Mouse (Mus musculus): ENCODE measurements around the gene Zfp677. TPM values are rescaled to one million over a fixed set of nuclear protein-coding genes. Genes with fewer than 3 reads are reported as not detected.
"Not testable (repeated sequence)": the region's sequence is repeated elsewhere in the genome, so short reads cannot be mapped to it uniquely, and the experiment has no call there.

Gene Zfp677
- polyA plus RNA-seq (2016; fragmentation: Nextera tagmentation; extraction: Ambion mirVana): 2.7 and 2.8 TPM in 2 replicates

DNA sequence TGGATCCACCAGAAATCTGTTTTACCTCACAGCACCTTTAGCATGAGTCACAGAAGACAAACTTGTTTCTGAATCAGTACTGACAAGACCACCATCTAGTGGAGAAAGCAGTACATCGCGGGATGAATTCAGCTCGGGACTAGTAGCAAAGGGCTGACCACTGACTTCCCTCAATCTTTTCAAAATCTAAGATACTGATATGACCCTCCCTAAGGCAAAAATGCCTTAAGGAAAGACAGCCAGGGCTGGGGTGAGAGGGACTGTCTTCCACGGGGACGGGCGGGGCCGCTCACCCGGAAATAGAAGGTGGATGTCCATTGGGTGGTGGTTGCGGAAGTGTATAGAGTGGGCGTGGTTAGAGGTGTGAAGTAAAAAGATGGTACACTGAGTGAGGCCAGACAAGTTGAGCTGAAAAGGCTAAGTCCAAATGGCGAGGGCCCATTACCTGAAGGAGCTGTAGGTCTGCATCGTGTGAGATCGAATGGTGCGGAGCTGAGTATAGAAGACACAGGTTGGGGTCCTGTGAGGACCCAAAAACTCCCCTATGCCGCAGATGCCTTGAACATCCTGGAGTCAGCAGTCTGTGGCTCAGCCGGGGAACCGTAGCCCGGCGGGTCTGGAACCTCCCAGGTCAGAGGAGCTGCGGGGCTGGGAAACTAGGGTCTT lies at the start of gene Zfp677:
Zfp677 (plus strand) TSS at position 358 of the 666 bp plus-strand sequence.
- Histone ChIP-seq H3K36me3 (no peaks in the 10 kb centered on the region), H3K27ac (replicated peaks) (no peak within 1 kb of the TSS), H3K27me3 (no peaks in the 10 kb centered on the region), H3K4me3 (peak within 1 kb of the TSS; percentile 48), H3K4me1 (no peaks in the 10 kb centered on the region), H3K9ac (replicated peaks) (peak within 1 kb of the TSS; percentile 37), H3K9me3 (no peaks in the 10 kb centered on the region), H3K4me2 (replicated peaks) (peak within 1 kb of the TSS; percentile 71)
- peak; percentile 99 for ATAC-seq (ENCODE audit: low FRiP score, low read depth)
- 7% methylated on average over 20 of the region's 20 CpGs for whole genome bisulfite sequencing

DNA sequence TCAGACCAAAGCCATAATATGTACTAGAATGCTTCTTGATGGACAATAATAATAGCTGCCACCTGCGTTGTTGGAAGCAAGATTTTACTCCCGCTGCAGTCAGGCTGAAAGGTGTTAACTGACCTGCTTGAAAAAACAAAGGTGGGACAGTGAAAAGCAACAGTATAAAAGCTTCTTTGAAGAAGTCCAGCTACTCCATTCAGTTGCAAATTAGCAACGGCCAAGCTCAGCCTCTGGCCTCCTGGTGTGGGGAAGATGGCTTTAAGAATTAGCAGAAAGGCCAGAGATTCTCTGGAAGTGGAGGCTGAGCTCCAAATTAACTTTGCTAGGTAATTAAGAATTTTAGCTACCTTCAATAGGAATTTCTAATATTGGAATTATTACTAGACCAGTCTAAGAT lies 15.5 kb upstream of the Zfp677 start:
- not testable (repeated sequence) for H3K9ac ChIP-seq (replicated peaks); H3K27ac ChIP-seq (replicated peaks); H3K27me3 ChIP-seq; ATAC-seq (ENCODE audit: low FRiP score, low read depth); H3K9me3 ChIP-seq; H3K4me3 ChIP-seq; H3K36me3 ChIP-seq; H3K4me2 ChIP-seq (replicated peaks); H3K4me1 ChIP-seq
- 11% methylated on average over 3 of the region's 3 CpGs for WGBS

DNA sequence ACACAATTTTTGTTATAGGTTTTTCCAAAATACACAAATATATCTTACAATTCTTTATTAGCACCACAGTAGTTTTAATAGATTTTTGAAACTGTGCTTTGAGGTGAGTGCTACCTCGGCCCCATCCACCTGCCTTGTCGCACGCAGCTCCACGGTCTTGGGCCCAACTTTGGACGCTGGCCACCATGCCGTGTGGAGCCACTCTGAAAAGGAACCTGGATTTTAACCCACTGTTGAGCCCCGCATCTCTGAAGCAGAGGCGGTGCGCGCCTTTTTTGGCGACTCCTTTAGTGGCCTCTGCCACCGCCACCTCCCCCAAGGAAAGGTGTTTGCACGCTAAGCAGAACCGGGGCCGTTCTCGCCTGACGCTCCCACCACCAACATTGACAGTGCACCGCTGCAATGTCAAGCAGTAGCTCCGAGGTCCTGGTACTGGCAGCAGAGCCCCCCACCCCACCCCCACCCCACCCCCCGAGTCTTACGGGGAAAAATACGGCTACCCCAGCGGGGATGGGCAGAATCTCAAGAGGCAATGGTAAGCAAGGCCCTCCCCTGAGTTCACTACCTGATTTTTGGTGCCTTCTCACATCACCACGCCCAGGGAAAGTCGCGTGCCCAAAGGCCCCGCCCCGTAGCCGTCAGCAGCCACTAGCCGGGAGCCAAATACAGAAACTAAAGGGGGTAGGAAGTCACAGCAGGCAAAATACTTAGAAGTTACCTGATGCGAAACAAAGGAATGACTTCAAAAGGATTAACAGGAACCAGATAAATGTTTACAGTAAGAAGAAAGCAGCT lies 13.4 kb upstream of the Zfp677 start:
- H3K9ac ChIP-seq (replicated peaks): peak overlapping the region; percentile 34; the same call in 1 of the 2 replicates
- 12% methylated on average over 31 of the region's 31 CpGs for WGBS
- H3K4me1 ChIP-seq: peaks cover 5% of the 10 kb centered on the region; the same call in 1 of the 2 replicates
- ATAC-seq (ENCODE audit: low FRiP score, low read depth): no peak
- H3K27me3 ChIP-seq: no peaks in the 10 kb centered on the region
- peak overlapping the region; percentile 36 for H3K4me3 ChIP-seq
- H3K27ac ChIP-seq (replicated peaks): no peak overlapping the region
- peak overlapping the region; percentile 62 for H3K4me2 ChIP-seq (replicated peaks)
- H3K36me3 ChIP-seq: no peaks in the 10 kb centered on the region
- H3K9me3 ChIP-seq: no peaks in the 10 kb centered on the region

- Histone ChIP-seq H3K9ac (replicated peaks) (no peak overlapping the region), H3K36me3 (no peaks in the 10 kb centered on the region), H3K4me2 (replicated peaks) (no peak overlapping the region), H3K27ac (replicated peaks) (no peak overlapping the region), H3K4me1 (peaks cover under 1% of the 10 kb centered on the region; the same call in 1 of the 2 replicates), H3K9me3 (no peaks in the 10 kb centered on the region), H3K27me3 (no peaks in the 10 kb centered on the region), H3K4me3 (no peak overlapping the region)
- 48% methylated on average over 1 of the region's 1 CpGs for WGBS
- ATAC-seq (ENCODE audit: low FRiP score, low read depth): no peak
These were observed 8.2 kb upstream of the Zfp677 start for GRCm38 (mm10) chr17:21375311-21375710.

GRCm38 (mm10) chr17:21384057-21384411 lies 486 bp downstream of the Zfp677 start:
- Histone ChIP-seq H3K4me2 (replicated peaks) (peak overlapping the region; percentile 71), H3K27ac (replicated peaks) (no peak overlapping the region), H3K4me1 (no peaks in the 10 kb centered on the region), H3K27me3 (no peaks in the 10 kb centered on the region), H3K4me3 (peak overlapping the region; percentile 48), H3K9ac (replicated peaks) (peak overlapping the region; percentile 37; the same call in 1 of the 2 replicates), H3K9me3 (no peaks in the 10 kb centered on the region), H3K36me3 (no peaks in the 10 kb centered on the region)
- no peak for ATAC-seq (ENCODE audit: low FRiP score, low read depth)
- 18% methylated on average over 8 of the region's 8 CpGs for WGBS

DNA sequence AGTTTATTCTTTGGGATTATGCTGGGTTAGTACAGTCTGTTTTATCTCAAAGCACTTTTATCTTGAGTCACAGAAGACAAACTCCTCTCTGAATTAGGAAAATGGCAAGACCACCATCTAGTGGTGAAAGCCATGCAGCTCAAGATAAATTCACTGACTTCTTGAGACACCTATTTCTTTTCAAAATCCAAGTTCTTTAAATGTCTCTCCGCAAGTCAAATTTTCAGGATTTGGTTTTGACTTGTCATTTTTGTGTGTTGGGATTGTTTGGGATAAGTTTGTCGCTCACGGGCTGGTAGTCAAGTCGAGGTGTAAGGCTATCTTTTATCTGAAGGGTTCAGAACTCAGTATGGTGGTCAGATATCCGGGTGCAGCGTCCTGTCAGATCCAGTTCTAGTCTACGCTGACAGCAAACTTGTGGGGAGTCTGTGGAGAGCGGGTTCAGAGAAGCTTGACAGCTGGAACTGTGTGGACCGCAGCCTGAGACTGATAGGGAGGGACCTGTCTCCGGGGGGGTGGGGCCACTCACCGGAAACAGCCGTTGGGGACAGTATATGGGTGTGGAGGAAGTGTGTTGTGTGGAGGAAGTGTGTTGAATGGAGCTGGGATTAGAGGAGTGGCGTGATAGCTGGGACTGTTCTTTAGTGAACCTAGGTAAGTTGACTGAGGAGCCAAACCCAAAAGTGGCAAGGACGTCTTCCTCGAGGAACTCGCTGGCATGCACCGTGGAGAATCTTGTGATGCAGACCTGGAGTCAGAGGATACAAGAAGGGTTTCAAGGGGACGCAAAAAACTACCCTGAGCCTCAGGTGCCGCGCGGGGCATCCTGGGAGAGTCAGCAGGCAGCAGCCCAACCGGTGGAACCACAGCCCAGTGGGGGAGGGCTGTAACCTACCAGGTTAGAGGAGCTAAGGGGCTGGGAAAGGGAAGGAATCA lies 39.4 kb downstream of the Zfp677 start, which contains the start of gene Zfp54:
Zfp54 (plus strand) TSS at position 564 of the 936 bp plus-strand sequence.
- under 1% methylated on average over 22 of the region's 22 CpGs for WGBS
- Histone ChIP-seq H3K27ac (replicated peaks) (peak within 1 kb of the TSS; percentile 46; the same call in 1 of the 2 replicates), H3K4me3 (peak within 1 kb of the TSS; percentile 47), H3K36me3 (no peaks in the 10 kb centered on the region), H3K4me2 (replicated peaks) (peak within 1 kb of the TSS; percentile 82), H3K9ac (replicated peaks) (peak within 1 kb of the TSS; percentile 47), H3K27me3 (no peaks in the 10 kb centered on the region), H3K4me1 (peaks cover 4% of the 10 kb centered on the region; the same call in 1 of the 2 replicates), H3K9me3 (no peaks in the 10 kb centered on the region)
- peak; percentile 98 for ATAC-seq (ENCODE audit: low FRiP score, low read depth)

DNA sequence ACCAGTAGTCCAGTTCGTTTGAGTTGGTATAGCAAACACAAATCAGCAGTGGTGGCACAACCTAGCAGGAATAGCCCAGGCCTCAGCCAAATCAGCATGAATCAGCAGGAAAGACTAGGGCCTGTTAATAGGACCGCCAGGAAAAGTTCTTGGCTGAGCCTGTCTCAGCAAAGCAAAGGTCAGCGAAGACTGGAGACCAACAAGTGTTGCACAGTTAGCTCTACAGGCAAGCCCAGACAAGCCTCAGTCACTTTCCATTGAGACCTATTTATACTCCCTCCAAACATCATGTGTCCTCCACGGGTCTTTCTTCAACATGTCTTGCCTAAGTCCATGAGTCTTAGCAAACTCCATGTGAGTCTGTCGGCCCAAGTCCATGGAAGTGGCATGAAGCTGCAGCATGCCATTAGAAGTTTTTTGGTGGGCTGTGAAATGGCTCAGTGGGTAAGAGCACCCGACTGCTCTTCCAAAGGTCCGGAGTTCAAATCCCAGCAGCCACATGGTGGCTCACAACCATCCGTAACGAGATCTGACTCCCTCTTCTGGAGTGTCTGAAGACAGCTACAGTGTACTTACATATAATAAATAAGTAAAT lies 55.4 kb downstream of the Zfp677 start:
- not testable (repeated sequence) for ATAC-seq (ENCODE audit: low FRiP score, low read depth); H3K27me3 ChIP-seq; H3K4me3 ChIP-seq; H3K27ac ChIP-seq (replicated peaks); H3K4me2 ChIP-seq (replicated peaks); H3K9ac ChIP-seq (replicated peaks); H3K36me3 ChIP-seq; H3K4me1 ChIP-seq; H3K9me3 ChIP-seq
- 86% methylated on average over 9 of the region's 9 CpGs for WGBS

Other genes starting within 250 kb of the Zfp677 start
- gene Vmn1r234, start 157.7 kb upstream of the Zfp677 start, polyA plus RNA-seq (2016; fragmentation: Nextera tagmentation; extraction: Ambion mirVana): not detected in 2 replicates
- gene Vmn1r235, start 127.3 kb upstream of the Zfp677 start, polyA plus RNA-seq (2016; fragmentation: Nextera tagmentation; extraction: Ambion mirVana): not detected in 2 replicates
- not detected in 2 replicates for gene Vmn1r236, start 100.8 kb upstream of the Zfp677 start, polyA plus RNA-seq (2016; fragmentation: Nextera tagmentation; extraction: Ambion mirVana)
- gene Vmn1r237, start 71.9 kb upstream of the Zfp677 start, polyA plus RNA-seq (2016; fragmentation: Nextera tagmentation; extraction: Ambion mirVana): not detected in 2 replicates
- gene Zfp54, start 39.5 kb downstream of the Zfp677 start, polyA plus RNA-seq (2016; fragmentation: Nextera tagmentation; extraction: Ambion mirVana): 2.8 and 3.4 TPM in 2 replicates
- 14.0 and 14.2 TPM in 2 replicates for gene Zfp51, start 66.6 kb downstream of the Zfp677 start, polyA plus RNA-seq (2016; fragmentation: Nextera tagmentation; extraction: Ambion mirVana)
- 8.4 and 8.5 TPM in 2 replicates for gene Zfp53, start 105.2 kb downstream of the Zfp677 start, polyA plus RNA-seq (2016; fragmentation: Nextera tagmentation; extraction: Ambion mirVana)
- gene Zfp52, start 151.8 kb downstream of the Zfp677 start, polyA plus RNA-seq (2016; fragmentation: Nextera tagmentation; extraction: Ambion mirVana): 2.0 TPM in 2 replicates
- 13.2 and 14.1 TPM in 2 replicates for gene Zfp948, start 183.3 kb downstream of the Zfp677 start, polyA plus RNA-seq (2016; fragmentation: Nextera tagmentation; extraction: Ambion mirVana)

Measured in midbrain, embryonic 12.5 days (tissue).